Mouse (Mus musculus) heart, postnatal 25 days (tissue): ENCODE results near the gene Kif3a. TPM values are rescaled to one million over a fixed set of nuclear protein-coding genes. Genes with fewer than 3 reads are reported as not detected.

ENCODE experiments used
- DNase-seq: peaks from one replicate; pipeline ENCODE4 v3.0.0; 2022; ENCODE audit warnings: low spot score
- intact Hi-C: fragments of 180-260 bp; cut with DNase I; formaldehyde crosslinking; loops from one replicate; pipeline ENCODE4 v1.15.1; 2025
- total RNA-seq, 2 experiments: library from RNA; stranded (reverse); gene quantifications; 2 replicates each; pipeline ENCODE4 v1.2.3; 2021

Kif3a gene
- 1 to 10 TPM; 7.6 to 9.6 TPM for total RNA-seq

DNA sequence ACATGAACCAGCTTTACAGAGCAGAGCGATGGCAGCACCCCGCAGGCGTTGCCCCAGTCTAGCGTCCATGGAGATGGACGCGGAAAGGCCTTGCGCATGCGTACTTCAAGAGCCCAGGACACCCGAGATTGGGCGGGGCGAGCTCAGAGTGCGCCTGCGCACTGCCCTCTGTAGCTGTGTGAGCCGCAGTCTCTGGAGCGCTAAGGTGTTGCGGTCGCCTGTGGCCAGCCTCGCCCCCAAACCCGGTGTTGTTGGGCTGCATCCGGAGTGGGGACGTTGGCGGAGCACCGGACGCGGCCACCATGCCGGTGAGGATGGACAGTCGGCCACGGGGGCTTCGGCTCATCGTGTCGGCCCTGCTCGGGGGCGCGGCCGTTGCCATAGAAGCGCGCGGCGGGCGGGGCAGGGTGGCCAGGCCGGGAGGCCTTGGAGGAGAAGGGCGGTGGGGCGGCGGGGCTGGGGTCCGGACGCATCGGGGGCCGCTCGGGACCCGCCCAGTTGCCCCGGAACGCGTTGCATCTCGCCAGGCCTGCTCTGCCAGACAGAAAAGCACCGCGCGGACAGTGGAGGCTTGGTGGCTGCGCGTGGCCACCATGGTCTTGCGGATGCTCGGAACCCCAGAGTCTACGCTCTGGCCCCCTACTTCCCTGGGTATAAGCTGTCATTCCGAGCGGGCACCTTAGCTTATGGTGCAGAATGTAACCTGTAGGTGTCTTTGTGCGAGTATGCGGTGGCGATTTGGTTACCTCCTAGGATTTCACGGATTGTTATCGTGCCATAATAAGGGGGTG lies at the start of gene Kif3a:
Gene Kif3a, plus strand, starts transcription at position 156 of the 791 bp plus-strand sequence.
- intact Hi-C loops: no loop called here
- peak; percentile 89 for DNase-seq

DNA sequence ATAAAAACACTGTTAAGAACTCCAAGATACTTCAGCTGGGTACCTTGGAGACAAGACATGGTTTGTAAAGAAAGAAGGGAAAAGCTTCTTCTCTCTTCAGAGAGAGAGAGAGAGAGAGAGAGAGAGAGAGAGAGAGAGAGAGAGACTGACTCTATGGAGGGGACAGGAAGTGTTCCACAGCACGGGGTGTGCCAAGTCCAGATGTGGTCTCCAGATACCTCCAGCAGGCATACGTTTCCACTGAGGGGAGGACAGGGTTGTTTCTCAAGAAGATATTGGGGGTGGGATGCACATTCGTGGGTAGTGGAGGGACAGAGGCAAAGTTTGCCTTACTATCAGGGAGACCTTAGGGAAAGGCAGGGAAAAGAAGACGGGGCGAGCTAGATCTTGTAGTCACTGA lies 48.4 kb upstream of the Kif3a start:
- intact Hi-C loops: no loop called here
- DNase-seq: no peak

DNA sequence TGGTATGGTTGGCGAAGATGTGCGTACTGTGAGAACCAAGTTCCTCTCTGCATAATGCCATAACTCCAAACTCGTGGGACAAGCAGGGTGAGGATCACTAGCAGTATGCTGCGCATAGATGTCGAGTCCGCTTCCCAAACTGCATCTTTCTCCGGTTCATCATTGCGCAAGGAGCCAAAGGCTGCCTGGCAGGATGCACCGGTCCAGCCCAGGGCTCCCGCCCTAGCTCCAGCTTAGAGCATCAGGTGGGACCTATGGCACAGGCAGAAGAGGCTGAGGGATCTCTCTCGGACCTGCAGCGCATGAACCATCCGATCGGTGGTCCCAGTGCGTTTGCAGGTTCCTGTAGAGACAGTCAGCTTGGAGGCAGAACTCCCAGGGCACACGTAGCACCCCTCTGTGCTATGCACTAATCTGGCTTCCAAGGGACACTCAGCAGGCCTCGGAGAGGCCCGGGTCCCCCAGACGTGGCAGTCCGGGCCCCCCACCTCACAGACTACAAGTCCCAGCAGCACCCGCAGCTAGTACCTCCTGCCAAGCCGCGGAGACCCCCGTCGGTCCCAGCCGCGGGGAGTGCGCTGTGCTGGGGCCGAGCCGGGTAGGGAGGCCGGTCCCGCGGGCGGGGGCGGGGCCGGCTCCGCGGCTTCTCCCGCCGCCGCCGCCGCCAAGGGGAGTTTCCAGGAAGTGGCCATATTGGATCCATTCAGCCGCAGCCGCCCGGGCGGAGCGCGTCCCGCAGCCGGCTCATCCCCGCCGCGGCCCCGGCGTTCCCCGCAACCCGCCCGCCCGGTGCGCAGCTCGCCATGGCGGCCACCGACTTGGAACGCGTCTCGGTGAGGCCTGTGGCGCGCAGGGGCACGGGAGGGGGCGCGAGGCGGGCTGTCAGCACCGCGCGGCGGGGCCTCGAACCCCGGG lies 47.7 kb upstream of the Kif3a start, which contains the start of gene Sept8:
Gene Sept8, plus strand, starts transcription at position 51 of the 915 bp plus-strand sequence.
- intact Hi-C loops: no loop called here
- peak; percentile 52 for DNase-seq

DNA sequence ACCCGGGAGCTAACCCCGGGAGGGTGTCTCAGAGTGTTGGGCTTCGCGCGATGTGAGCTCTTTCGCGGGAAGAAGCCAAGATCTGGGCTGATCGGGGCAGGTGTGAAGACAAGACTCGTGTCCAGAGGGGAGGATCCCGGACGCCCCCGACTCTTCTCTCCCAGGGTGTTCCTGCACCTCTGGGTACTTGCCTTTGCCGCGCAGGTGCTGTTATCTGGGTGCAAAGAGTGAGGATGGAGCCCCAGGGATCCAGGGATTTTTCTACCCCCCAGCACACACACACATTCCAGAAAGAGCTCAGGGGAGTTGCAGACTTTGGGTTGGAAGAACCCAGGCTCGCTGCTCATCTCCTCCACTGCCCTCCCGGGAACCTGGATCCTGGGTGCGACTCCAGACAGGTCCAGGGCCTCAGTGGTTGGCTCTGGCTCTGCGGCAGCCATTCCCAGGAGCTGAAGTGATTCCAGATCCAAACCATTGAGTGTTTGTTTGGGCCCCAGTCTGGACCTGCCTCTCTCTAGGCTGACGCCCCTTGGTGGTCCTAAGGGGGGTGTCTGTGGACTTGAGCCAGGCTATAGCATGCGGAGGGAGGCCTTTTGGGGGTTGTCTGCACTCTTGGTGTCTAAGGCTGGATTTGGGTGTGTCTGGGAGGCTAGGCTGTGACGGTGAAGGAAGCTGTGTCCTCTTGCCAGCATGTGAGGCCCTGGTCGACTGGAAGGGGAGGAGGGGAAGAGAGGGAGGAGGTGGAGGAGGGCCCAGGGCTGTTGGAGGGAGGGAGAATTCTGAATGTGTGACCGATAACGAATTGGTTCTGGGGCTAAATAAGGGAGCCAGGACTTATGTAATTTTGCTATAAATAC lies 46.8 kb upstream of the Kif3a start:
- intact Hi-C loops: no loop called here
- peak; percentile 73 for DNase-seq

DNA sequence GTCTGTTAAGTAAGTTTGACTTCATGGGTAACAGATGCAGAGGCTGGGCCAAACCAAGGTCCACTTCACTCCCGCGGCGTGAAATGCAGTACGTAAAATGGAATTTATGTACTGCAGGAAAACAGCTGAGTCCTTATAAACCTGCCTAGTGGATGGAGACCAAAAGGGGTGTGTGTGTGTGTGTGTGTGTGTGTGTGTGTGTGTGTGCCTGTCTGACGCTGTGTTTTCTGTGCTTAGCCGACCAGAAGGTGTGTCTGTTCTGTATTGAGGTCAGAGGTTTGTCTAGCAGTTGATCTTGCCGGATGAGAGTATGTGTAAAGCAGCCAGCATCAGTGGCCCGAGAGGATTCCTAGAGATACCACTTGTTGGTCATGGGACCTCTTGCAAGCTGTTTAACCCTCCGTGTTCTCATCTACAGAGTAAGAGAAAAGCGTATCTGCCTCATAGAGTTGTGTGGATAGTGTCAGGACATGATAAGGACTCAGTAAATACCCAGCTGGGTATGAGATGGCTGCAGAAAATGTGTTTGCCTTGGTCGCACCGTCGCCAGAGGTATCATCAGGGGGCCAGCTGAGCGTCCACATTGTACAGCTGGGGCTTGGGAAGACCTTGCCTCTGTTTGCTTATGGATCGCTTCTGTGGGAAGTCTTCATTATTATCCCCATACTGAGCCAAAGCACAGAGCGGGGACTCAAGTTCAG lies 45.9 kb upstream of the Kif3a start:
- intact Hi-C loops: no loop called here
- no peak for DNase-seq

DNA sequence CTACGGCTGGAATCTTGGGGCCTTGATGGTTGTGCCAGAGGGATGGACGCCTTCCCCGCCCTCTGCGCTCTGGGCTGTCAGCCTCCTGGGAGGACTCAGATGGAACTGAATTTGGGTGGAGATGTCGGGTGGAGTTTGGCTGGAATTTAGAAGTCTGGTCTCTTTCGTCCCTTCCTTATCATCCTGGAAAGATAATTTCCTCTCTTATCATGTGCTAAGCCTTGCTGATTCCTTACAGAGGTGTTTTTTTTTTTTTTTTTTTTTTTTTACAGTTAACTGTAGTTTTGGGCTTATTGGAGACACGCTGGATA lies 45.4 kb upstream of the Kif3a start:
- intact Hi-C loops: no loop called here
- DNase-seq: peak; percentile 60

DNA sequence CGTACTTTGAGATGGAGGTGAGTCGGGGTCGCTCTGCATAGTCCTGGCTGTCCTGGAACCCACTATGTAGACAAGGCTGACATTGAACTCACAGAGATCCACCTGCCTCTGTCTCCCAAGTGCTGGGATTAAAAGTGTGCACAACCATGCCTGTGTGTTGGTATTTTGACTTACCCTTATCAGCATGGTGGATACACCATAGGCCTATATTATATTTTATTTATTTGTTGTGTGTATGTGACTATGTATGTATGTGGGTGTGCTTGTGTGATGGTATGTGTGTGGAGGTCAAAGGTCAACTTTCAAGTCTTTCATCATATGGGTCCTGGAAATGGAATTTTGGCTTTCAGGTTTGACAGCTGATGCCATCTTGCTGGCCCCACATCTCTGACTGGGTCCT lies 44.8 kb upstream of the Kif3a start:
- intact Hi-C loops: no loop called here
- no peak for DNase-seq

DNA sequence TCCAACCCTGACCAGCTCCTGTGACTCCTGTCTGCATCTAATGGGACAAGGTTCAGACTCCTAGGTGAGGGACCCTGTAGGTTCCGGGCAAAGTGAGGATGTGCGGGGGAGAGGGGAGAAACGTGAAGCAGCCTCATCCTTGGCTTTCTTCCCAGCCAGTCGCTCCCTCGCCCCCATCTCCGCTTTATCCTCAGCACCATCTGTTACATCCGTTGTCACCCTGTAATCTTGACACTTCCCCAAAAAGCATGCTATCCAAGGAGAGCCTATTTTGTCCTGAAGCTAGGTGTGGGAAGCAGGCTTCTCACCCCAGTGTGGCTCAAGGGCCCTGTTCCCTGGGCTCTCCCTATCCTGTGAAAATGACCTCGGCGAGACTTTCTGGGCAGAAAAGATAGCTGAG lies 44.2 kb upstream of the Kif3a start:
- DNase-seq: no peak
- intact Hi-C loops: no loop called here

DNA sequence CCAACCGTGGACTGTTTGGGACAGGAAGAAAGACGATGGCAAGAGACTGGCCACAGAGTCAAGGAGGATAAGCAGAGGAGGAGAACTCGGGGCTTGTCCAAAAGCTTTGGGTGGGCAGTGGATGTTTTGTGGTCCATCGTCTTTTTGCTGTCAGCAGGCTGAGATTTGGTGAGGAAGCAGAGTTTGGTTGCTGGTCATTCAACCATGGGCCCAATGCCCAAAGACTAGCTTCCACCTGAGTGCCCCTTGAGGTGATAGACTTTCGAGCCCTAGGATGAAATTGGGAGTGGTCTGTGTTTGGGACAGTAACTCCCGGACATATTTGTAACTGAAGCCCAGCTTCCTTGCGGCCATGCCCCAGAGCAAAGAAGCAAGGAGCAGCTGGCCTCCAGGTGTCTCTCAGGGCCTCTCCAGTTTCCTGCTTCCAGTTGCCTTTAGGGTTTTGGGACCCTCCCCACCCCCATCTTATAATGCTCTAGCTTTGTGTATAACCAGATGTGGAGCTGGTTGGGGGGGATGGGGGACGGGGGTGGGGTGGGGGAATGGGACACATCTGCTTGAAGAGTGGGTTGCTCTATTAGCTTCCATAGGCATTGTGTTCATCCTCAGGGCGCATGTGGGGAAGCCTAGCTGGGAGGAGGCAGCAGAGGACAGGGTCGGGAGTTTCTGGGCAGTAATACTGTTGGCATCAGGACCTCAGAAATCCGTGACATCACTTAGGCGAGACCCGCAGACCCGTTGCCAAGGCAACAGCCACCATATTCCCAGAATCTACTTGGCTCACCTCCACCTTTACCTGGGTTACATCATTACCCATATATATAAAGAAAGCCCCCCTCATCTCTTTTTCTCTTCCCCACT lies 43.4 kb upstream of the Kif3a start:
- intact Hi-C loops: no loop called here
- DNase-seq: no peak

DNA sequence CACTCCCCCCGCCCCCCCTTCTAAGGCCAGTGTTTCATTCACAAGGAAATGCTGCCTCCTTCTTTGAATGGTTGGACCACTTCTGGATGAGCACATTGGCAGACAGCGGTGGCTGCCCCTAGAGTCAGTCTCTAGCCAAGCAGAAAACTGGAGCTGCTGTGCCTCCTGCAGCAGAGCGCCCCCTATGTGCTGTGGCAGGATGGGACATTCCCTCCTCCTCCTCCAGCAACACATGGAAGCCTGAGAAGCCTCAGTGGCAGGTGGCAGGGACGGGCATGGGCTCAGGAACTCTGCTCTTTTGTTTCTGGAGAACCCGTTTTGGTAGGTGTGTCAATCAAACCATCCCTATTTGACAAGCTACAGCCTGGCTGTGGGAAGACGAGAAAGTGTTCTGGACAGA lies 42.3 kb upstream of the Kif3a start:
- no peak for DNase-seq

DNA sequence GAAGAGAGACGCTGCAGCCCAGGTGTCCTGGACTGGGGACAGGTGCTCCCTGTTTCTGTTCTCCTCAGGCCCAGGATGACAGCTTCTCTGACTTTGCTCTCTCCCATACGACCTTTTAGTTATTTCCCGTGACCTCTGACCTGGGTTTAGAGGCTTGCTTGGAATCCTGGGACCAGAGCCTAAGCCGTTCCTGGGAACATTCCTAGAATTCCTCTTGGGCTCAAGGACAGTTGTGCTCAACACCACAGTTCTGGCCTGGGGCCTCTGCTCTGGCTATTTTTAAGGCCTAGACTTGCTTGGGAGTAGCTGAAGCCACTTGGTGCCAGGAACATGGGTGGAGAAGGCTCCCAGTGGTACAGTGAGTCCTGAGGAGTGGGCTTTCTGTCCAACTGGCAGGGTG lies 41.7 kb upstream of the Kif3a start:
- intact Hi-C loops: loop anchor here (5.0 kb wide), 1 partner anchor 57 kb away; no protein-coding TSS in a partner anchor
- peak; percentile 29 for DNase-seq

More for the DNA sequence above, 42.3 kb upstream of the Kif3a start:
- intact Hi-C loops: loop anchor here (5.0 kb wide), 1 partner anchor 57 kb away; no protein-coding TSS in a partner anchor

DNA sequence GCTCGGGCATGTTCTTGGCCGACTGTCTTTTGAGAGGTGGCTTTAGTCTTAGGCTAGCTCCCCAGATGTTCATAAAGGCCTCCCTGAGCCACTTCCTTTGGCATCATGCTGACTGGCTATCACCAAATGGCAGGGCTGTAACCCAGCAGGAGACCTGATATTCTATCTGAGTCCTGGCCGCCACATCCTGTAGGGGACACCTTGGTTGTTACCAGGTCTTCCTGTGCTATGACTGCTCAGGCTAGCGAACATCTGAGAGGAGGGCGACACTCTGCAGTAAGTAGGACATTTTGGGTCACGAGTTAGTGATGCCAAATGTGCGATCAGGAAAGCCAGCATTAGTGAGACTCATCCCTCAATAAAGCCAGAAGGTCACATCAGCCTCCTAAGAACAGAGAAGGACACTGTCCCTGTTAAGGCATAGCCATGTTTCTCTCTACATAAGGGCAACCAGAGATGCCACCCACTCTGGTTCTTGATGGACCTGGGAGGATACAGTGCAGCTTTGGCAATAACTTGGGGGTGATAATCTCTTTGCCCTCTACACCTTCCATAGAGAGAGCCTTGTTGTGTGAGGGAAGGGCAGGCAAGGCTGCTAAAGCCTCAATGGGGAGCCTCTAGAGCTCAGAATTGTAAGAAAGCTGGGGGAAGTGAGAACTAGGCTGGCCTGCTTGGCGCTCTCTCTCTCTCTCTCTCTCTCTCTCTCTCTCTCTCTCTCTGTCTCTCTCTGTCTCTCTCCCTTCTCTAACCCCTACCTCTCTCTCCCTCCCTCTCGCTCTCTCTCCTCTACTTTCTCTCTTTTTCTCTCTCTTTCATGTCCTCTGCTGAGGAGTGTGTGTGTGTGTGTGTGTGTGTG lies 38.6 kb upstream of the Kif3a start:
- DNase-seq: no peak
- intact Hi-C loops: loop anchor here (5.0 kb wide), 1 partner anchor 54 kb away; no protein-coding TSS in a partner anchor

DNA sequence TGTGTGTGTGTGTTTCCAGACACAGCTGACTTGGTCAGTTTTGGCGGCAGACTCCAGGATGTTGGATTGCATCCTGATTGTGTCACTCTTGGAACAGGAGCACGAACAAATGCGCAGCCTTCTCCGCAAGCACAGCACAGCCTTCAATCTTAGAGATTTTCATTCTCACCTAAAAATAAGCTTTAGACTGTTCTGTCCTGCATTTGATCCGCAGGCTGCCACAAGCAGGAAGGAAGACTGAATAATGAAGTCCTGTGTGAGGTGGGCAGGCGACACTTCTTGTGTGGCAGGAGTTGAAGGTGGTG lies 38.0 kb upstream of the Kif3a start:
- DNase-seq: peak; percentile 62
- intact Hi-C loops: loop anchor here (5.0 kb wide), 1 partner anchor 53 kb away; no protein-coding TSS in a partner anchor

DNA sequence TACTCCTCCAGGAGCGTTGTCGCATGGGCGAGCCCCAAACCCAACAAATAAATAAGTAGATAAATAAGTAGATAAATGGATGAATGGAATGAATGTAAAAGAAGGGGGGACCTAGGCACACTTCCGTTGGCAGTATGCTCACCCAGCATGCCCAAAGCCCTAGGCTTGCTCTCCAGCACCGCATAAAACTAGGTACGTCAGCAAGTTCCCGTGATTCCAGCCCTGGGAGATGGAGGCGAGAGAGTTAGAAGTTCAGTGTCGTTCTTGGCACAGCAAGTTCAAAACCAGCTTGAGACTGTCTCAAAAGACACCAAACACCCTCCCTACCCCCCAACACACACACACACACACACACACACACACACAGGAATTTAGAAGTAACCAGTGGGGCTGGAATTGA lies 37.2 kb upstream of the Kif3a start:
- intact Hi-C loops: no loop called here
- DNase-seq: no peak

DNA sequence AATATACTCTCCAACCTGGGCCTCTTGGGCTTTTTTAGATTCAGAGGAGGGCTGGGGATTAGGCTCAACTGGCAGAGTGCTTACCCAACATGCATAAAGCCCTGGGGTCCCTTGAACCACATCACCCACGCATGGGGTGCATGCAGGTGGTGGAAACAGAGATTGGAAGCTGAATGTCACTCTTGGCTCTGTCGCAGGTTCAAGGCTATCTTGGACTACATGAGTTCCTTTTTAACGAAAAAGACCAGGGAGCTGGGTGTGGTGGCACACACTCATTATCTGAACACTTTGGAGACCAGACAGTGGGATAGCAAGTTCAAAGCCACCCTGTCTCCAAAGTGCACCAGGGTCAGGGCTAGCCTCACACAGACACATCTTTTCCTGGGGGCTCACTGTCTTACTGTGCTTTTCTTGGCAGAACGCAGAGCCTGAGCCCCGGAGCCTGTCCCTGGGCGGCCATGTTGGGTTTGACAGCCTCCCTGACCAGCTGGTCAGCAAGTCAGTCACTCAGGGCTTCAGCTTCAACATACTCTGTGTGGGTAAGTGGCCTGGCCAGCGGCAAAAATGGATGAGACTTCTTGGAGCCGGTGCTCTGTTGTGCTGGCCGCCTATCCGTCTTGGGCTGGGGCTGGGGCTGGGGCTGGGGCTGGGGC lies 35.5 kb upstream of the Kif3a start:
- no peak for DNase-seq
- intact Hi-C loops: no loop called here

DNA sequence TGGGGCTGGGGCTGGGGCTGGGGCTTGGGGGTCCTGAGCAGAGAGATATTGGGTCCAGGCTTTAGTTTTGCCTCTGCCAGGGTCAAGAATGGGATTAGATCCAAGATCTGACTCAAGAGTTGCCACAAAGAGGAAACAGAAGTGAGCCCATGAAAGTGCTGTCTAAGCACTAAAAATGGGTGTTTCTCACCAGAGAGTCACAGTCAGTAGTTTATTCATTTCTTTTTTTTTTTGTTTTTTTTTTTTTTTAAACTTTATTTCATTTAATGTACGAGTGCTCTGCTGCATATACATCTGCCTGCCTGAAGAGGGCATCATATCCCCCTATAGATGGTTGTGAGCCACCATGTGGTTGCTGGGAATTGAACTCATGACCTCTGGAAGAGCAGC lies 35.0 kb upstream of the Kif3a start:
- intact Hi-C loops: no loop called here

DNA sequence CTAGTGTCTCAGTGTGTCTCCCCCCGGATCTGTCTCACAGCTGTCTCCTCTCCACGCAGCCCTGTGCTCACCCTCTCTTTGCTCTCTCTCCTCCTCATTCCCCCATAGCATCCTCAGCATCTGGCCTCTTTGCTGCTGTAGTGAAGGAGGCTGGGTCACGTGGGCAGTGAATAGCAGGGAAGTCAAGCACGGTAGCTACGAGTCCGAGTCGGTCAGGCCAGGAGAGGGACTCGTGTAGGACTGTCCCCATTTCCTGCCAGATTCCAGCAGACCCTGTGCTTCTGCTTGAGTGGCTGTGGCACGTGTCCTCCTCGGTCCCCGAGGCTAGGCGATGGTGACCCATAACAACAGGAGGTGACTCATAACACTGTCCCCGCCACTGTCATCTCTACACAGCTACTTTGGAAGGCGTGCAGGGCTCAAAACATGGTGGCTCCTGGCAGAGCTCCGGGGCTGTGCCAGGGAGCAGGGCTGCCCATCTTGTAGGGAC lies 28.1 kb upstream of the Kif3a start:
- DNase-seq: no peak
- intact Hi-C loops: no loop called here

More for the DNA sequence above, 35.0 kb upstream of the Kif3a start:
- no peak for DNase-seq
